Mouse (Mus musculus) kidney, adult 2 months (tissue): ENCODE measurements around the gene Cdk5r1.

Experiments
- CTCF ChIP-seq: fragments of 200-500 bp; conservative IDR thresholded peaks from 2 replicates; pipeline ENCODE4 v1.5.1; 2011; ENCODE audit warnings: low read depth, mild to moderate bottlenecking, control low read depth, low read length, moderate library complexity, mixed read lengths; ENCODE audit not compliant: insufficient read depth, insufficient read length
- POLR2A ChIP-seq: fragments of 200-500 bp; IDR thresholded peaks from one replicate; pipeline ENCODE4 v1.6.1; 2011; ENCODE audit warnings: low read depth, low read length, control low read depth

- TF ChIP-seq POLR2A: no peak
- TF ChIP-seq CTCF: no peak
These were observed 6.8 kb downstream of the Cdk5r1 start for GRCm38 (mm10) chr11:80483536-80484067.
